Mouse (Mus musculus): ENCODE measurements around the gene Pex26.

- no peak for TF ChIP-seq CTCF (IDR thresholded peaks at IDR 0.05; ENCODE audit: borderline replicate concordance, insufficient read depth, low read length)
- TF ChIP-seq POLR2A (IDR thresholded peaks at IDR 0.05; ENCODE audit: low read depth, low read length), result no peak
Observed at GRCm38 (mm10) chr6:121162616-121163015, 20.9 kb upstream of the Pex26 start.

Data from embryonic fibroblast, embryonic 13.5 days (primary cell).